In the genomic region with DNA sequence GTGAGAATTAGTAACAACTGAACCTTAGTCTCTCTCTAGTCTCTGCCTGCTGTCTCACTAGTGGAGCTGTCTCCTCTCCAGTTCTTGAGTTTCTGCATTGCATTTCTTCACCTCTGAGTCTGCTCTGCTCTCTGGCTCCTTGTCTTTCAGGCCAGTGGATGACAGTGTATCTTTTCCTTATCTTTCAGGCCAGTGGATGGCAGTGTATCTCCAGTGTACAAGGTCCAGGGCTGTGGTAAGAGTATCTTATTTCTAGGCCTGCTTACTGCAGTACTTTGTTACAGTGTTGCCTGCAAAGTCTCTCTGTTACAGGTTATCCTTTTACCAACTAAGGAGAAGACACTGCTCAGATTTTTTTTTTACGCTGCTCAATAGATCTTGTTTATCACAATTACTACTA, we compare ENCODE assay signal across 11 mouse cellular contexts. TPM values are rescaled to one million over a fixed set of nuclear protein-coding genes. Genes with fewer than 3 reads are reported as not detected.
A peak's percentile ranks its signal among the peaks of the same experiment; 100 is the strongest.
DNase-seq lines count a peak whose midpoint lies in the region; ATAC-seq and TF ChIP-seq lines count a peak whose summit lies in the region.
"Had no signal": no experiment of that assay in that cellular context is flagged by ENCODE, and none has a peak within 500 bp of the region (broad histone marks: within the 10 kb centered on the region; RNA-seq: fewer than 3 reads in every experiment).

No protein-coding gene starts in this region.

- no peak overlapping the region for H3K9ac ChIP-seq in intestine, postnatal 0 days (ENCODE audit: low read depth, low read length)
- no peak overlapping the region for H3K9ac ChIP-seq in intestine, embryonic 15.5 days
- H3K9ac ChIP-seq in liver, embryonic 12.5 days: no peak overlapping the region
- no peak overlapping the region for H3K9ac ChIP-seq in hindbrain, embryonic 12.5 days
- H3K9ac ChIP-seq: forebrain, embryonic 13.5 days; heart, embryonic 15.5 days had no signal

- no peaks in the 10 kb centered on the region for H3K27me3 ChIP-seq in intestine, postnatal 0 days (replicated peaks; ENCODE audit: control insufficient read depth, insufficient read depth, low read length)
- H3K27me3 ChIP-seq in intestine, embryonic 15.5 days (replicated peaks): no peaks in the 10 kb centered on the region
- H3K27me3 ChIP-seq in liver, embryonic 12.5 days (replicated peaks): no peaks in the 10 kb centered on the region
- H3K27me3 ChIP-seq in hindbrain, embryonic 12.5 days: no peaks in the 10 kb centered on the region
- H3K27me3 ChIP-seq: forebrain, embryonic 13.5 days; heart, embryonic 15.5 days had no signal

- H3K9me3 ChIP-seq in intestine, postnatal 0 days (ENCODE audit: control insufficient read depth): no peaks in the 10 kb centered on the region
- no peaks in the 10 kb centered on the region for H3K9me3 ChIP-seq in intestine, embryonic 15.5 days
- H3K9me3 ChIP-seq in liver, embryonic 12.5 days (replicated peaks): no peaks in the 10 kb centered on the region
- 0 out of 2 replicates have a peak, but pooled peaks cover 2% of the 10 kb centered on the region for H3K9me3 ChIP-seq in hindbrain, embryonic 12.5 days (replicated peaks)
- H3K9me3 ChIP-seq: forebrain, embryonic 13.5 days; heart, embryonic 15.5 days had no signal

- no peak for ATAC-seq in intestine, postnatal 0 days
- ATAC-seq in intestine, embryonic 15.5 days: no peak
- peak; percentile 73 for ATAC-seq in liver, embryonic 12.5 days
- ATAC-seq in hindbrain, embryonic 12.5 days (ENCODE audit: low FRiP score): no peak
- ATAC-seq: forebrain, embryonic 13.5 days had no signal

- no peaks in the 10 kb centered on the region for H3K36me3 ChIP-seq in intestine, postnatal 0 days (ENCODE audit: control insufficient read depth, insufficient read depth)
- no peaks in the 10 kb centered on the region for H3K36me3 ChIP-seq in intestine, embryonic 15.5 days
- no peaks in the 10 kb centered on the region for H3K36me3 ChIP-seq in liver, embryonic 12.5 days
- H3K36me3 ChIP-seq in hindbrain, embryonic 12.5 days: no peaks in the 10 kb centered on the region
- H3K36me3 ChIP-seq: heart, embryonic 15.5 days had no signal

- WGBS in intestine, postnatal 0 days: 88% methylated on average over 1 of the region's 1 CpGs
- WGBS in intestine, embryonic 15.5 days: 96% methylated on average over 1 of the region's 1 CpGs
- WGBS in liver, embryonic 12.5 days (ENCODE audit: insufficient replicate concordance): 83% methylated on average over 1 of the region's 1 CpGs
- 93% methylated on average over 1 of the region's 1 CpGs for WGBS in hindbrain, embryonic 12.5 days

- no peak overlapping the region for H3K27ac ChIP-seq in intestine, postnatal 0 days (ENCODE audit: low read depth, low read length)
- no peak overlapping the region for H3K27ac ChIP-seq in intestine, embryonic 15.5 days
- no peak overlapping the region for H3K27ac ChIP-seq in liver, embryonic 12.5 days
- no peak overlapping the region for H3K27ac ChIP-seq in hindbrain, embryonic 12.5 days
- H3K27ac ChIP-seq: forebrain, embryonic 13.5 days; heart, embryonic 15.5 days had no signal

- peak; percentile 58 for DNase-seq in CD4-positive, CD25-positive, alpha-beta regulatory T cell, adult 2 months (ENCODE audit: low read depth, low spot score)
- DNase-seq in adipocyte (ENCODE audit: low spot score): peak; percentile 10
- DNase-seq in layer of hippocampus, adult 18-20 months (ENCODE audit: low spot score in 2 of 2): no peak
- no peak for DNase-seq in cerebellum, postnatal 14 days
- DNase-seq: cerebellum, adult 8-10 months had no signal

- no peak overlapping the region for H3K4me3 ChIP-seq in intestine, postnatal 0 days (ENCODE audit: low read depth, low read length)
- H3K4me3 ChIP-seq in intestine, embryonic 15.5 days (replicated peaks): no peak overlapping the region
- H3K4me3 ChIP-seq in liver, embryonic 12.5 days: no peak overlapping the region
- H3K4me3 ChIP-seq in hindbrain, embryonic 12.5 days: no peak overlapping the region
- H3K4me3 ChIP-seq: forebrain, embryonic 13.5 days; heart, embryonic 15.5 days had no signal

- H3K4me2 ChIP-seq in intestine, postnatal 0 days (replicated peaks; ENCODE audit: low read depth): no peak overlapping the region
- H3K4me2 ChIP-seq in intestine, embryonic 15.5 days (replicated peaks): no peak overlapping the region
- H3K4me2 ChIP-seq in liver, embryonic 12.5 days: no peak overlapping the region
- H3K4me2 ChIP-seq in hindbrain, embryonic 12.5 days (replicated peaks): no peak overlapping the region
- H3K4me2 ChIP-seq: forebrain, embryonic 13.5 days; heart, embryonic 15.5 days had no signal

- TF ChIP-seq CTCF in intestine, postnatal 0 days (IDR thresholded peaks at IDR 0.05; ENCODE audit: low read depth): peak; percentile 64

- no peaks in the 10 kb centered on the region for H3K4me1 ChIP-seq in intestine, postnatal 0 days (replicated peaks; ENCODE audit: control insufficient read depth, insufficient read depth, low read length)
- no peaks in the 10 kb centered on the region for H3K4me1 ChIP-seq in intestine, embryonic 15.5 days (replicated peaks)
- no peaks in the 10 kb centered on the region for H3K4me1 ChIP-seq in liver, embryonic 12.5 days
- H3K4me1 ChIP-seq in hindbrain, embryonic 12.5 days: no peaks in the 10 kb centered on the region
- H3K4me1 ChIP-seq: forebrain, embryonic 13.5 days; heart, embryonic 15.5 days had no signal

RNA-seq across cellular contexts. Expression of gene Tmbim4, which starts 18.5 kb away (rescaled TPM):
- polyA plus RNA-seq in intestine, postnatal 0 days (2015; fragmentation: Nextera tagmentation; extraction: Ambion mirVana): 241 and 243 TPM in 2 replicates
- 117 and 131 TPM in 2 replicates for polyA plus RNA-seq in intestine, embryonic 15.5 days (2015; fragmentation: Nextera tagmentation; extraction: Ambion mirVana)
- 76.1 and 86.1 TPM in 2 replicates for polyA plus RNA-seq in liver, embryonic 12.5 days (2016; fragmentation: Nextera tagmentation; extraction: Ambion mirVana)
- polyA plus RNA-seq in hindbrain, embryonic 12.5 days (2016; fragmentation: Nextera tagmentation; extraction: Ambion mirVana): 71.5 and 78.8 TPM in 2 replicates
- 10 to 100 TPM; 58.4 to 63.3 TPM for total RNA-seq in layer of hippocampus, adult 18-20 months (2021)

RNA-seq across cellular contexts. Expression of gene Irak3, which starts 19.0 kb away (rescaled TPM):
- polyA plus RNA-seq in intestine, postnatal 0 days (2015; fragmentation: Nextera tagmentation; extraction: Ambion mirVana): 0.81 and 0.95 TPM in 2 replicates
- 1.0 and 1.2 TPM in 2 replicates for polyA plus RNA-seq in intestine, embryonic 15.5 days (2015; fragmentation: Nextera tagmentation; extraction: Ambion mirVana)
- 0.63 and 0.82 TPM in 2 replicates for polyA plus RNA-seq in liver, embryonic 12.5 days (2016; fragmentation: Nextera tagmentation; extraction: Ambion mirVana)
- polyA plus RNA-seq in hindbrain, embryonic 12.5 days (2016; fragmentation: Nextera tagmentation; extraction: Ambion mirVana): 0.96 and 1.9 TPM in 2 replicates
- under 1 TPM; 0.57 to 0.58 TPM for total RNA-seq in layer of hippocampus, adult 18-20 months (2021)

RNA-seq across cellular contexts. Expression of gene Llph, which starts 44.0 kb away (rescaled TPM):
- 40.6 and 49.3 TPM in 2 replicates for polyA plus RNA-seq in intestine, postnatal 0 days (2015; fragmentation: Nextera tagmentation; extraction: Ambion mirVana)
- 53.6 and 56.0 TPM in 2 replicates for polyA plus RNA-seq in intestine, embryonic 15.5 days (2015; fragmentation: Nextera tagmentation; extraction: Ambion mirVana)
- 55.2 and 55.5 TPM in 2 replicates for polyA plus RNA-seq in liver, embryonic 12.5 days (2016; fragmentation: Nextera tagmentation; extraction: Ambion mirVana)
- 46.9 and 48.0 TPM in 2 replicates for polyA plus RNA-seq in hindbrain, embryonic 12.5 days (2016; fragmentation: Nextera tagmentation; extraction: Ambion mirVana)
- 10 to 100 TPM; 14.8 to 15.3 TPM for total RNA-seq in layer of hippocampus, adult 18-20 months (2021)

Comparison
In these comparisons a context has a peak if more than half of its experiments do, and no peak if none do; other contexts are left out.
1. DNase-seq: peak in CD4-positive, CD25-positive, alpha-beta regulatory T cell, adult 2 months (single experiment) and adipocyte (single experiment); none in layer of hippocampus, adult 18-20 months (0 of 2) and cerebellum, postnatal 14 days (0 of 2).